Mouse (Mus musculus): ENCODE measurements at regions not wholly inside any gene's neighbourhood (a gene's known extent, or its start where the extent isn't known, plus 50 kb on each side); places are given as distances from the start of the nearest gene placed in this dataset.
A peak's percentile ranks its signal among the peaks of the same experiment; 100 is the strongest.

DNA sequence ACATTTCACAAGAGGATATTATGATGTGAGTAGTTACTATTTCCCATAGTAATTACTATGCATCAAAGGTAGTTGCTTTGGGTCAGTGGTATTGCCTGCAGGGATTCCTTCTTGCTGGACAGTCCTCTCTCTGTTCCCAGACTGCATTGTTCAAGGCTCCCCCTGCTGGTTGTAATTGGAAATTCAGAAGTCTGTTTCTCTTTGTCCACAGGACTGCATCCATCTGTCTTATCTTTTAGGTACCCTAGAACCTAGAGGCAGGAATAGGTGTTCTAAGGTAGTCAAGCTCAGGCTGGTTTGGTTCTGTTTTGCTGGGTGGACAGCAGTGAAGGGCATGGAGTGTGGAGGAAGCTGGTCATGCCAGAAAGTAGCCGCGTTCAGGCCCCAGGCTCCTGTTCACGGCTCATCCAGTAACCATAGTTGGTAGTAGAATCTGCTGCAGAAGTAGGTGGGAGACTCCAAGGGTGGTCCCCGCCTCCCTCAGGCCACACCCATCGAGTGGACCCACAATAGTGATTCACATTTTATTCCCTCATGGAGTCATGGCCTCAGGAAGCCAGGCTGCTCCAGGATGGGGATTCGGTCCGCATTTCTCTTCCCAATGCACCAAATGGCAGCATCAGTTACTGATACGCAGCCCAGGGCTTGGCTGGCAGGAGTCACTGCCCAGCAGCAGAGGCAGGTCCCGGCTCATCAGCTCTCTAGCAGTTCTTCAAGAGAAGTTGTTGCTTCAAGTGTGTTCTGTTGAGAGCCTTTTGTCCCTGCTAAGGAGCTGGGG, 51.7 kb upstream of the Caprin1 start:
- ATAC-seq (ENCODE audit: low TSS enrichment), result peak; percentile 74

DNA sequence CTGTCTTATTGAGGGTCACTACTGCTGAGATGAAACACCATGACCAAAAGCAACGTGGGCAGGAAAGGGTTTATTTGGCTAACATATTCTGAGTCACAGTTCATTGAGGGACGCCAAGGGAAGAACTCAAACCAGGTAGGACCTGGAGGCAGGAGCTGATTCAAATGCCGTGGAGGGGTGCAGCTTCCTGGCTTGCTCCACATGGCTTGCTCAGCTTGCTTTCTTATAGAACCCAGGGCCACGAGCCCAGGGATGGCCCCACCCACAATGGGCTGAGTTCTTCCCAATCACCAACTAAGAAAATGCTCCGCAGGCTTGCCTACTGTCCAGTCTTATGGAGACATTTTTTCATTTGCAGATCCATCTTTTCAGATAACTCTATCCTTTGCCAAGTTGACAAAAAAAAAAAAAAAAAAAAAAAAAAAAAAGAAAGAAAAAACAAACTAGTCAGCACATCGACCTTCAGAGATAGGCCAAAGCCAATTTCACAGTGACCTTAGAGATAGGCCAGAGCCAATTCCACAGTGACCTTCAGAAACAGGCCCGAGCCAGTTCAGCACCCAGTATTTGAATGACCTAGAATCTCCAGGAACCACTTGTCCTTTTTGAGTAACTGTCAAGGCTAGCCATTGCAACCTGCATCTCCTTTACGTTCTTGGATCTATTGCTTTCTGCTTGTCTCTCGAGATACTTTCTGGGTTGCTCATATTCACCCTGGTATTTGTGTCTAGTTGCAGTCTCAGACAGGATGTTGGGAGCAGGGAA, 52.5 kb upstream of the Caprin1 start:
- ATAC-seq (ENCODE audit: low TSS enrichment), result no peak

DNA sequence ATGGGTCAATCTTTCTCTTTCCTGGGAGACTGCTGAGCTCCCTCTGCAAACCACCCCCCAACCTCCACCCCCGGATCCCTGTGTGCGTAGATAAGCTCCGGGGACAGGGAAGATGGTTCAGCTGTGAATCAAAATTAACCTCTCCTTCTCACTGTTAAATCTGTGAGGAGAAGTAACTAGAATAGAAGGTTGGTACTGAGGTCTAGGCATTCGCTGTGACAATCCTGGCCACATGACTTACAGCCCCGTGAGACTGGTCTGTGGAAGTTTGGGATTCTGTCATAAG, 53.0 kb upstream of the Caprin1 start:
- peak; percentile 87 for ATAC-seq (ENCODE audit: low TSS enrichment)

DNA sequence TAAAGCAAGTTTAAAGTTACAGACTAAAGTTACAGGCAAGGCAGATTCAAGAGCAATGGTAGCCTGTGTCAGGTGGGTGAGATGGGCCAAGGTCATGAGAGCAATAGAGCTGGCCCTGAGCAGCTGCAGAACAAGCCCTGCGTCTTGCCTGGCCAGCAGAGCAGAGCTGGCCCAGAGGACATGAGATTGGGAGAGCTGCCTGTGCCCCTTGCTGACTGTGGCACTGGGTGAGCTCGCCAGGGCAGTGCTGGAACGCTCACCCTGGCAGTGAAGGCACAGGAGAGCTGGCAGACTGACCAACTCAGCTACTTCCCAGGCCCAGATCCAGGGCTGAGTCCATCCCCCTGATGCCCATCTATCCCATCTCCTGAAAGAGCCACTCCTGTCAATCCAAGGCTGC, 53.7 kb upstream of the Caprin1 start:
- ATAC-seq (ENCODE audit: low TSS enrichment), result no peak

DNA sequence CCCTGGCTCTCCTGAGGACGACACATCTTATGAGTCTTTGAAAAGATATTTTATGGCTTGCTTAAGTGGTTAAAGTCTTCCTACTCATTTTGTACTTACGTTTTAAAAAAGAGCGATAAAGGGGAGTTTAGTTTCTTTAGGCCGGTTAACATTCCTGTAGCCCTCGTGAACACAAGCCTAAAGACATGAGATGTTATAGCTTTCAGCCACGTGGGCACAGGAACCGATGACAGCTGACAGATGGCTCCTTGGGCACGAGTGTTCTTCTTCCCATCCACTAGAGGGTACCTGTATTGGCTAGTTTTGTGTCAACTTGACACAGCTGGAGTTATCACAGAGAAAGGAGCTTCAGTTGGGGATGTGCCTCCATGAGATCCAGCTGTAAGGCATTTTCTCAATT, 63.8 kb upstream of the Caprin1 start:
- ATAC-seq (ENCODE audit: low TSS enrichment), result no peak

DNA sequence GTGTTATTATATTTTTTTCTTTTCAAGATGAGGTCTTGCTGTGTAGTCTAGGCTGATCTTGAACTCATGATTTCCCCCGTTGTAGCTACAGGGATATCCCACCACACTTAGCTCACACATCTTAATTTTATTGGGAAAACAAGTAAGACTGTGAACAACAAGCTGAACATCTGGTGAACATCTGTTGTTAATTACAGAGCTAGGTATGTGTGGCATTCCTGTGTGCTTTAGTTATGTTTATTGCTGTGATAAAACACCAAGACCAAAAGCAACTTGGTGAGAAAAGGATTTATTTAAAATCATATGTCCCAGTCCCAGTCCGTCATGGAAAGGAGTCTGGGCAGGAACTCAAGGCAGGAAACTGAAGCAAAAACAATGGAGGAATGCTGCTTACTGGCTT, 66.8 kb upstream of the Caprin1 start:
- ATAC-seq (ENCODE audit: low TSS enrichment), result no peak

DNA sequence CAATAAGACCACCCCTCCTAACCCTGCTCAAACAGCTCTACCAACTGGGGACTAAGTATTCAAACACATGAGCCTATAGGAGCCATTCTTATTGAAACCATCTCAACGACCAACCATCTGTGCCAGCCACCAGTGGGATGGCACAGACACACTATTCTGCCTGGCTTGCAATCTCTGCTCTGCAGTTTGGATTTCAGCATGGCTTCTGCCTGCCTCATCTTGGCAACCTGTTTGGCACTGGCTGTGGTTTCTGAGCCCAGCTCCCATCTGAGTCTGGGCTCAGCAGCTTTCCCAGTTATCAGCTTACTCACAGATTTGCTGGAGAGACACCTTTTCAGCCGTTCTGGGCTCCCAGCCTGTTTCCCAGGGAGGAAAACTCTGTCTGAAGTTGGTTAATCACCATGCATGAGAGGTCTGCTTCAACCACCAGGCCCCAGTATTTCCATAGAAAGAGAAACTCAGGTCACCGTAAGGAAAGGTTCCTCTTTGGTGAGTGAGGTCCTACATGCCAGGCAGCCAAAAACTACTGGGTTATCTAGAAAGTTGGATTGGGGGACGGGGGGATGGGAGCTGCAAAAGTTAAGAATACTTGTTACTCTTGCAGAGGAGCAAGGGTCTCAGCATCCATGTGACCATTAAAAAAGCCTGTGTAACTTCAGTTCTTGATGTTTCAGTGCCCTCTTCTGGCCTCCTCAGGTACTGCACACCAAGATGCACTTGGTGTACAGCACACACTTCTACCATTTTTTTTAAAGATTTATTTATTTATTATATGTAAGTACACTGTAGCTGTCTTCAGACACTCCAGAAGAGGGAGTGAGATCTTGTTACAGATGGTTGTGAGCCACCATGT, 68.1 kb upstream of the Caprin1 start:
- ATAC-seq (ENCODE audit: low TSS enrichment), result peak; percentile 82

DNA sequence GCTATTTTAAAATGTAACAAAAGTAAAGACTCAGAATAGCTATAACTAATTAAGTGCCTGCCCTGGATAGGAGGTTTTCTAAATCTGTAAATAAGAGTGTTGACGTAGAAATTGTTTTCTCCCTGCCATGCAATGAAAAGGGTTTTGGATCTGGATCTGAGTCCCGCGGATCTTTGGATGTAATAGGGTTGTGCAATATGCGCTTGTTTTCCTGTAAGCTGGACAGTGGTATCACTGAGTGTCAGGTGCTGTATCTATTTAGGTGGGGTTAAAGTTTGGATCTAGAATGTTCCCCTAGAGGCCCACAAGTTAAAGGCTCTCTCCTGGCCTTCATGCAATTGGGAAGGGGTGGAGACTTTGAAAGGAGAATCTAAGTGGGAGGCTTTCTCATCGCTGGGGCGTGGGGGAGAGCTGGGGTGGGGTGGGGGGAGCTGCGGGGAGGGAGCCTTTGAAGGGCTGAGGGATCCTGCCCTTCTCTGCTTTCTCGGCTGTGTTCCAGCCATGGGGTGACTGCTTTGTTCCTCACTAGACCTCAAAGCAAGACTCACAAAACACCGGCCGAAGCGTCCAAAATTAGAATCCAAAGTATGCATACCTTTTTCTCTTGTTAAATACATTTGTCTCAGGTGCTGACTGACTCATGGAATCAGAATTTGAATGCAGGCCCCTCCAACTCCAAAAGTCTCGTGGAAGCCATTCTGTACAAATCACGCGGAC, 70.0 kb upstream of the Caprin1 start:
- no peak for ATAC-seq (ENCODE audit: low TSS enrichment)

DNA sequence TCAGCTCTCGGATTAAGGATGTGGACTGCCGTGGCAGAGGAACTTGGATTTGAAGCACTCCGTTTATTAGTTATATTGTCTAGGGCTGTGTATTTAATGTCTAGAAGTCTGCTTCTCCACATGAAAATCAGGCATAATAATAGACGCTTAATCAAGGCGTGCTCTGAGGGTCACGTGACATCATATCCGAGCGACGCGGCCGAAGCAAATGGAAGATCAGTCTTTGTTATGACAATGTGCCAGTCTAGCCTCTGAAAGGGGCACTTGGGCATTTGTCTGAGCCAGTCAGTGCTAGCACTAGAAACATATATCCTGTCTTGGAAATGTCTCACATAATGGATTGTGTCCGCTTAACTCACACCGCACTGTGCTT, 70.5 kb upstream of the Caprin1 start:
- no peak for ATAC-seq (ENCODE audit: low TSS enrichment)

DNA sequence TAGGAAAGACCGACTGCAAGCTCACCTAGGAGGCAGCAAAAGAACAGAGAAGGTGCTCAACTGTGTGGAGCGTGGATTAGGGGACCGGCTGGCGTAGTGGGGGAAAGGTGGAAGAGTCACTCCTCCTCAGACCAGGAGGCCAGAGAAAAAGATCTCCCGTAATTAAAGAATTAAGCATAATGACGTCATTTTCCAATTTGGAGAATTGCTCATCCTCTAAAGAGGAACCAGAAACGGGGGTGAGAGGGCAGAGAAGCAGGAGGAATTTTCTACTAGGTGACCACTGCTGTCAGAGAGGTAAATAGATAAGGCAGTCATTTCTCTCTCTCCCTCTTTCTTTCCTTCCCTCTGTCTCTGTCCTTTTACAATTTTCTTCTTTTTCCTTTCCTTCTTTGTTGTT, 71.2 kb upstream of the Caprin1 start:
- ATAC-seq (ENCODE audit: low TSS enrichment), result no peak

DNA sequence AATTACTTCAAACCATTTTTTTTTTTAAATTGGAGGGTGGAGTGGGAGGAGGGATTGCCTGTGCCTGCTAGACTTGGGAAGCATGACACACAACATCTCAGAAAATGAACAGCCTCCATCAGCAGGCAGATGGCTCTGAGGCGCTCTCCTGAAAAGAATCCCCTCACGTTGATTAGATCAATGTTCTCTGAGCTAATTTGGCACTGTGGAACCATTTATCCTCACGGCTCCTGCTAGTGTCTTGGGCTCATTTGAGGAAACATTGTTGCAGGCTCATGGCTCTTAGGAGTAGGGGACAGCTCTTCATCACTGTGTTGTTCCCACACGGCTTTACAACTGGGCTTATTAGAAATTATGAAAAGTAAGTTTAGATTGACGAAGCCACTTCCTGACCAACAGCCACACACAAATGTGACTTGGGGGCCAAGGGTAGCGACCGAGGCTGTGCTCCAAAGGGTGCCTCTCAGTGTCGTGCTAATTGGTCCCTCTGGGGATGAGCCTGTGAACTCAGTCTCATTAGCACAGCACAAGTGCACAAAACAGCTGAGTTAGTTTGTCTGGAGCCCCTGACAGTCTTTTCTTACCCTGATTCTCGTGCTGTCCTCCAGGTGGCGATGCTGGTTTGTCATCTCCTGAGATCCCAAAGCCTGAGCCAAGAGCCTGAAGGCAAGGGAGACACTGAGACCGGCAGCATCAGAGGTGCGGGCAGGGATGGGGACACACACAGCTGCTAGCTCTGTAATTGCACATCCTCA, 74.2 kb upstream of the Caprin1 start:
- ATAC-seq (ENCODE audit: low TSS enrichment), result peak; percentile 96

DNA sequence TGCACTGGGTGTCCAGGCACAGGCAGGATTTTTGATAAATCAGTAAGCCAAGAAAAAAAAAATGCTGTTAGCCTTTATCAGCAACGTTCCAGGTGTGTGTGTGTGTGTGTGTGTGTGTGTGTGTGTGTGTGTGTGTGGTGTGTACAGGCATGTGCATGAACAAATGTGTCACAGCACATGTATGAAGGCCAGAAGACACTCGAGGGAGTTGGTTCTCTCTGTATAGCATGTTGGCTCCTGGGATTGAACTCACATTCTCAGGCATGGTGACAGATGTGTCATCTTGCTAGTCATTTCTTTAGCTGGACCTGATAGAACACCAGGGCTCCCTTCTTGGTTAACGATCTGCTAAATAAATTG, 74.8 kb upstream of the Caprin1 start:
- no peak for ATAC-seq (ENCODE audit: low TSS enrichment)

DNA sequence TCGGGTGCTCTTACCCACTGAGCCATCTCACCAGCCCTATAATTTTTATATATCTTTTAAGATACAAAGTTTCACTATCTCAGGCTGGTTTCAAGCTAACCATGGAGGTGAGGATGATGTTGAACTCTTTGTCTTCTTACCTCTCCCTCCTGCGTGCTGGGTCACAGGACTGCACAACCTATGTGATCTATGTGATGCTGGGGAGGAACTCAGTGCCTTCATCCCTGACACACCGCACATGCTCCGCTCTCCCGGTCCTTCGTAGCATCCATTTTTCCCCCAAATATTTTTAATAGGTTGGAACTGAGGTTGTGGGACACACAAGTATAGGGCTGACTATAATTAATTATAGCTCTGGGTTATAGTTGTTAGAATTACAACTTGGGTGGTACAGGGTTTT, 75.9 kb upstream of the Caprin1 start:
- no peak for ATAC-seq (ENCODE audit: low TSS enrichment)

DNA sequence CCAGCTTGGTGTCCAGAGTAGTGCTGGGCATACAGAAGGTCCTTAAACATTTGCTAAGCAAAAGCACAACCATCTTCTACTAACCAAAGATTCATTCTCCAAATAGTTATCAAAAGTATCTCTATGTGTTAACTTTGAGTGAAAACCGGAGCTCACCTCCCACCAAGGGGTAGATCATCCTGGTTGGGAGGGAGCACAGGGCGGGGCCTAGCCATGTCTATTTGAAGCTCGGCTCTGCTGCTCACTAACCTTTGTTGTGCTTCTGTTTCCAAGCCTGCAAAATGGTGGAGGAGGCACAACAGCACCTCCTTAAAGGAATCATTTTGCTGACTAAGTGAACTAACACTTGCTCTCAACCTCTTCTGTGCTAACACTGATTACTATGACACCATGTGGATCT, 77.0 kb upstream of the Caprin1 start:
- no peak for ATAC-seq (ENCODE audit: low TSS enrichment)

DNA sequence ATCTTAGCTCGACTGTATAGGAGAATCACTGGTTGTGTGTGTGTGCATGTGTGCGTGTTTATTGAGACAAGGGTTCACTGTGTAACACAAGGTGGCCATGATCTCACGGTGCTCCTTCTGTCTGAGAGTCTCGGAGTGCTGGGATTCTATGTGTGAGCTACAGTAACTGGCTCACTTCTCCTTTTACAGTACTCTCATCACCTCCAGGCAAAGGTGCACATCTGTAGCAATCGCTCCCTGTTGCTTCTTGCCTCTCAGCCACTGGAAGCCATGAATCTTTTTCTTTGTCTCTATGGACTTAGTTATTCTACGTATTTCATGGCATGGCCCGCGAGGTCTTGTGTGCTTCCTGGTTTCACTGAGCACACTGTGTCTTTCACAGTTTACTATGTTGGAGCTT, 78.3 kb upstream of the Caprin1 start:
- no peak for ATAC-seq (ENCODE audit: low TSS enrichment)

DNA sequence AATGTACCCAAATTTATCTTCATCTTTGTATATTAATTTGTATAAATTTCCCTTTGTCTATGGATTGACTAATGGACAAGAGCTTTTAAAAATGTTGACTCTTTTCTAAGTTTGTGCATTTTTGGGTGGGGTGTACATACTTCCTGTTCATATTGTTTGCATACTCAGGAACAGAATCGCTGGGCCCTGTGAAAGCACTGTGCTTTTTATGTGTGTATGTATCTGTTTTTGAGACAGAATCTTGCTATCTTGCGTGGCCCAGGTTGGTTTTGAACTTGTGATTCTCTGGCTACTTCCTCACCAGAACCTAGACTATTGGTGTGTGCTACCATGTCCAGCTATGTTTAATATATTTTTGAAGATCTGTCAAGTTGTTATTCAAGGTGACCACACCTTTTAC, 78.8 kb upstream of the Caprin1 start:
- no peak for ATAC-seq (ENCODE audit: low TSS enrichment)

DNA sequence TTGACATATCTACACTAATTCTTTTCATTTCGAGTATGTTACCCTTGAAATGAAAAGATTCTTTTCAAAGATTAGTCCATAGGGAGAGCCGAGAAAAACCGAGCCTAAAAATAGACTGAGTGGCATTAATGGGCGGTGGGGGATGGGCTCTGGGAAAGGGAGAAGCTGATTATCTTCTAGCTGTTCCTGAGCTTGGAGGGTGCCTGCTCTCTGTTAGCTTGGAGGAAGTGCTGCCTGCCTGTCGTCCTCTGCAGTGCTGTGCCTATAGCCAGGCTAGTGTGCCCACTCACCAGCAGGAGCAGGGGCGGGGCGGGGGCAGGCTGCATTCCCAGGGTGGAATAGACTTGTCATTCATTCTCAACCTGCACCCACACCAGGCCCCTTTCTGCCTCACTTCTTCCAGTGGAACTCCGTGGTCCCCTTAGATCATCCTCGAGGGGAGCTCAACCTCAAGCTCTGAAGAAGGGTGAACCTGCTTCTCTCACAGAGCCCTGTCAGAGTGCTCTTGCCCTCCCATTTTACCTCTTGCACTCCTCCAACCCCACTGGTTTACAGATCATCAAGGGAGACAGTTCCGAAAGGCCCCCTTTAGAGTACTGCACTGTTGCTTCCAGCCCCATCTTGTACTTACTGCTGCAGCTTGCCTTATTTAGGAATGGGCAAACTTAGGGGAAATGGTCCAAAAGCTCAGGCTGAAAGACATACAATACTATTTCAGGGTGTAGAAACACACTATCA, 76.6 kb upstream of the Lmo2 start:
- peak; percentile 98 for ATAC-seq (ENCODE audit: low TSS enrichment)

DNA sequence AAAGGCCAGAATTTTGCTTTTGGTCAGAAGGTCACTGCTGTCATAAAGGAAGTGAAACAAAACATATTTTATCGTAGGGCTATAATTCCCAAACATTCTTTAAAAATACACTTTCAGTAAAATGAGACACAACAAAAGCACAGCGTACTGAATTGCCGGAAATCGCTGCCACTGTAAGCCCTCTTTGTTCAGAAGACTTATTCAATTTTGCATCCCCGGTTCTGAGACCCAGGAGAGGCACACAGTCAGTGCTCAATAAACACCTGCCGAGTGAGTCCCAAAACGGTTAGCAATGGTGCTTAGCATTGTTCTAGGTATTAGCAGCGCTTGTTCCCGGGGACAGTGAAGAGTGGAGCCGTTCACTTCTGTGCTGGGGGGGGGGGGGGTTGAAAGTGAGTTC, 72.9 kb upstream of the Lmo2 start:
- ATAC-seq (ENCODE audit: low TSS enrichment), result no peak

DNA sequence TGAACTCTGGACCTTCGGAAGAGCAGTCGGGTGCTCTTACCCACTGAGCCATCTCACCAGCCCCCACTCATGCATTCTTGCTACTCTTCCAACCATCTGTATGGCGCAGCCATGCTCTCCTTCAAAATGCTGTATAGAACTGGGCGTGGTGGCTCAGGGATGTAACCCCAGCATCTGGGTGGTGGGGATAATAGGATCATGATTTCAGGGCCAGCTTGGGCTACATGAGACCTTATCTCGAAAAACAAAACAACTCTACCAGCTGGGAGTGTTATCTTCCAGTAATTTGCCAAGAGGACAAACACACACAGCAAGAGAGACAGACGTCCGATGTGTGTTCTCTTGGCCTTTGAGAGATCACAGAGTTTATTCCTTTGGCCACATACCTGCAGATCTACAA, 69.8 kb upstream of the Lmo2 start:
- ATAC-seq (ENCODE audit: low TSS enrichment), result no peak

DNA sequence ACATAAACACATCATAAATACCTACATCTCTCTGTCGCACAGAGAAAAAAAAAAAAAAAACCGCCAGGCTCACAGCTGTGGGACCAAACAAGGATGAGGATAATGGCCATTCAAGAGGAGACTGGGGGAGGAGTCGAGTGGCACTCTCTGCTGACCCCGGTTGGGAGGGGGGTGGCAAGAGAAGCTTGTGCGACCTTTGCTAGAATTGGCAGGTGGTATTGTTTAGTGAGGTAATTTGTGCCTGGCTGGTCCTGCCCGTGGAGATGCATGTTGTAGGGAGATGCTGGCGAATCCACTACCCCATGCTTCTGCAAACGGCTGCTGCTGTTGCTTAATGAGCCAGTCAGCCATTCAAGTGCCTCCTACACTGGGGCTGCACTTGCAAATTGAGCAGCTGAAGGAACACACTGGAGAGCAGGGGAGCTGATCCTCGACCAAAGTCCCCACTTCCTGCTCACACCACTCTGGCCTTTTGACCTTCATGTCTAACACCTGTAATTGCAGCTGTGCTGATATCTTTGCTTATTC, 66.5 kb upstream of the Lmo2 start:
- peak; percentile 76; the same call in 1 of the 2 replicates for ATAC-seq (ENCODE audit: low TSS enrichment)

Measured in frontal cortex, adult (tissue).